Comparison of ENCODE assay signal across 8 mouse cellular contexts in the genomic region with DNA sequence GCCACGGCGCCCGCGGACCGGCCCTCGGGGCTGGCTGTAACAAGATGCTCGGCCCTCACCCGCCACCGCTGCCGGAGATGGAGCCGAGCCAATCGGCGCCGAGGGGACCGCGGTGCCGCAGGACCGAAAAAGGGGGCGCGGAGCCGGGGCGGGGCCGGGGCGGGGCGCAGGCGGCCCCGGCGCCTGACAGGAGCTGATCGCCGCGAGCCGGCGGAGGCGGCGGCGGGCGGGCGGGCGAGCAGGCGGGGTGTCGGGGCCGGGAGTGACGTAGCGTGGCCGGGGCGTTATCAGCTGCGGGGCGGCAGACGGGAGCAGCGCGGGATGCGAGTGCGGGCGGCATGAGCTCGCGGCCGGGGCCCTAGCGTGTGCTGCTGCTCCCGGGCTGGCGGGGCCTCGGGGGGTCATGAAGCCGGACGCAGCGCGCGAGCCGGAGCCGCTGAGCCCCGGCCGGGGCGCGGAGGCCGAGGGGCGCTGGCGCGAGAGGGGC. TPM values are rescaled to one million over a fixed set of nuclear protein-coding genes. Genes with fewer than 3 reads are reported as not detected.
DNase-seq lines count a peak whose midpoint lies in the region; ATAC-seq and TF ChIP-seq lines count a peak whose summit lies in the region.

Gene Dact1, plus strand, starts transcription at position 304 of the 487 bp plus-strand sequence.

- no peaks in the 10 kb centered on the region for H3K36me3 ChIP-seq in G1E (replicated peaks)
- H3K36me3 ChIP-seq in forebrain, postnatal 0 days (ENCODE audit: insufficient read depth) = 0 out of 2 replicates have a peak, but pooled peaks cover 2% of the 10 kb centered on the region
- no peaks in the 10 kb centered on the region; the same call in 1 of the 2 replicates for H3K36me3 ChIP-seq in lung, embryonic 16.5 days (ENCODE audit: control insufficient read depth, insufficient read depth, low read length)

- peaks cover 11% of the 10 kb centered on the region for H3K9me3 ChIP-seq in G1E (replicated peaks)
- H3K9me3 ChIP-seq in forebrain, postnatal 0 days (ENCODE audit: low read length) = no peaks in the 10 kb centered on the region
- H3K9me3 ChIP-seq in lung, embryonic 16.5 days (ENCODE audit: control insufficient read depth, low read length) = no peaks in the 10 kb centered on the region

- H3K4me3 ChIP-seq in G1E (ENCODE audit: low read depth, low read length) = peak within 1 kb of the TSS; percentile 65
- H3K4me3 ChIP-seq in forebrain, postnatal 0 days (ENCODE audit: low read depth, low read length) = peak within 1 kb of the TSS; percentile 65
- H3K4me3 ChIP-seq in lung, embryonic 16.5 days (ENCODE audit: low read length) = peak within 1 kb of the TSS; percentile 86

- intact Hi-C loops in heart, postnatal 36 days (cut with DNase I) = loop anchor here (2.0 to 5.0 kb wide), 3 partner anchors 112 to 397 kb away; no protein-coding TSS in a partner anchor

- H3K4me2 ChIP-seq in forebrain, postnatal 0 days (ENCODE audit: low read depth) = peak within 1 kb of the TSS; percentile 85
- peak within 1 kb of the TSS; percentile 90 for H3K4me2 ChIP-seq in lung, embryonic 16.5 days (ENCODE audit: low read depth, low read length)

- peak; percentile 23 for DNase-seq in G1E (ENCODE audit: low spot score)
- DNase-seq in cerebellum, adult 11-12 months = peak; percentile 83
- DNase-seq in forebrain, postnatal 0 days = peak; percentile 75
- peak; percentile 69 to 77 for DNase-seq in heart, postnatal 36 days
- peak; percentile 18 to 37 for DNase-seq in layer of hippocampus, adult 8-10 months (ENCODE audit: low spot score in 2 of 2)
- DNase-seq in ovary, postnatal 36 days (ENCODE audit: low spot score) = peak; percentile 81
- peak; percentile 16 for DNase-seq in urinary bladder, postnatal 10 days (ENCODE audit: low spot score)

- H3K4me1 ChIP-seq in G1E (ENCODE audit: insufficient read depth, low read depth, low read length) = peaks cover 3% of the 10 kb centered on the region; the same call in 1 of the 2 replicates
- H3K4me1 ChIP-seq in forebrain, postnatal 0 days (ENCODE audit: insufficient read depth) = no peaks in the 10 kb centered on the region; the same call in 1 of the 2 replicates
- peaks cover 9% of the 10 kb centered on the region for H3K4me1 ChIP-seq in lung, embryonic 16.5 days (replicated peaks; ENCODE audit: control insufficient read depth, insufficient read depth, low read length)

- 1% methylated on average over 72 of the region's 76 CpGs for WGBS in forebrain, postnatal 0 days
- under 1% methylated on average over 45 of the region's 76 CpGs for WGBS in lung, embryonic 16.5 days

- peak within 1 kb of the TSS; percentile 85 for H3K27ac ChIP-seq in forebrain, postnatal 0 days (ENCODE audit: low read depth, low read length)
- peak within 1 kb of the TSS; percentile 72 for H3K27ac ChIP-seq in lung, embryonic 16.5 days (ENCODE audit: low read length)

- H3K27me3 ChIP-seq in G1E (ENCODE audit: insufficient read depth, low read length) = peaks cover 18% of the 10 kb centered on the region
- no peaks in the 10 kb centered on the region for H3K27me3 ChIP-seq in forebrain, postnatal 0 days (ENCODE audit: insufficient read depth, low read length)
- H3K27me3 ChIP-seq in lung, embryonic 16.5 days (ENCODE audit: control insufficient read depth, insufficient read depth, low read depth, low read length) = no peaks in the 10 kb centered on the region

- no peak for ATAC-seq in G1E (ENCODE audit: extremely low read depth, insufficient number of reproducible peaks, low FRiP score, poor library complexity, severe bottlenecking)
- peak; percentile 89 for ATAC-seq in forebrain, postnatal 0 days
- peak; percentile 86 for ATAC-seq in lung, embryonic 16.5 days (ENCODE audit: low read depth)

- no peak for TF ChIP-seq CTCF in G1E (IDR thresholded peaks at IDR 0.05; ENCODE audit: low read depth, low read length)
- no peak for TF ChIP-seq CTCF in forebrain, postnatal 0 days (IDR thresholded peaks at IDR 0.05; ENCODE audit: low read depth)

- H3K9ac ChIP-seq in forebrain, postnatal 0 days = peak within 1 kb of the TSS; percentile 82
- peak within 1 kb of the TSS; percentile 83 for H3K9ac ChIP-seq in lung, embryonic 16.5 days (ENCODE audit: low read length)

RNA-seq across cellular contexts. Expression of gene Dact1, which starts in this region (rescaled TPM):
- total RNA-seq in G1E (2014; fragmentation: Nextera tagmentation) (not detected in 2 replicates), G1E (2017) (0.23 and 0.27 TPM in 2 replicates)
- polyA plus RNA-seq in G1E (2012) = 0.05 and 0.06 TPM in 2 replicates
- 75.1 and 102 TPM in 2 replicates for total RNA-seq in forebrain, postnatal 0 days (2014; rRNA removed)
- polyA plus RNA-seq in forebrain, postnatal 0 days (2015; fragmentation: Nextera tagmentation; extraction: Ambion mirVana) = 24.1 and 26.3 TPM in 2 replicates
- total RNA-seq in heart, postnatal 36 days (2021) = 1 to 10 TPM; 4.8 to 6.2 TPM
- 1 to 10 TPM; 6.7 to 7.7 (median 7.2) TPM for total RNA-seq in layer of hippocampus, adult 8-10 months (2022)
- polyA plus RNA-seq in lung, embryonic 16.5 days (2015; fragmentation: Nextera tagmentation; extraction: Ambion mirVana) = 6.1 and 6.4 TPM in 2 replicates

Comparison
In these comparisons a context has a peak if more than half of its experiments do, and no peak if none do; other contexts are left out.
1. Peak in DNase-seq and H3K4me3 ChIP-seq in G1E; RNA of the gene not detected or under 1 TPM.
2. DNase-seq: peak in every context shown above with its lines; median percentile 83 in cerebellum, adult 11-12 months; 81 in ovary, postnatal 36 days; 75 in forebrain, postnatal 0 days; 73 in heart, postnatal 36 days; 28 in layer of hippocampus, adult 8-10 months; 23 in G1E; 16 in urinary bladder, postnatal 10 days.